Mouse (Mus musculus): ENCODE data around the gene Tbc1d25.
A peak's percentile ranks its signal among the peaks of the same experiment; 100 is the strongest.

Tbc1d25 gene

GRCm38 (mm10) chrX:8175504-8176385 is at the start of gene Tbc1d25:
Tbc1d25 (minus strand) TSS chrX:8176181.
- peak; percentile 81 for DNase-seq

- no peak for DNase-seq
Observed at GRCm38 (mm10) chrX:8223473-8223872, 47.5 kb upstream of the Tbc1d25 start.

DNA sequence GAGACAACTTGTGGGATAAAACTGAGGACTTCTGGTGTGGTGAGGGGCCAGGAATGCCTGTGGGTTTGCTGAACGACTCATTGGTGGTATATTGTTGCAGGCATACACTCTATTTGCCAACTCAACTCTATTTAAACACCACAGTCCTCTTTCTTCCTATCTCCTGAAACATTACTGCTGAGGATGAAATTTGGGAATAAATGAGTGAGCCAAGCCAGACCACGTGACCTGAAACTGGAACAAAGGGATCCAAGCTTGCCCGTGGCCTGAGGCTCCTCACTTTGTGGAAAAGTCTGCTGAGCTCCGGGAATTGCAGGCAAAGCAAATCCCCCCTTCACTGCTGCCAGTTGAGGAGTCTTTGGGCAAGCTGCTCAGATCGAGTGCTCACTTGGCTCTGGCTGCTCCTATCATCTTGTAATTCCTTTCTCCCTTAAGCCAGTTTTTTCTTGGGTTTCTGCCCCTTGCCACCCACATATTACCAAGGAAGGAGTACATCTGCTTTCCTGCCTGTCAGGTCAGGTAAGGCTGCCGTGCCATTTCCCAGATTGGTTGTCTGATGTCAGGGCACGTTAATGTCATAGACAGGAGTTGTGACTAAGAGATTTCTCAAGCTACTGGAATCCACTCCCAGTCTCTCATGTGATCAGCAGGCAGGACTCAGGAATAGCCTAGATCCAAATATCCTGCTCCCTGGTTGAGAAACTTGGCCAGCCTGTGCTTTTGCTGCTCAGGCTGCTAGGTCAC is 46.9 kb upstream of the Tbc1d25 start:
- DNase-seq, result peak; percentile 44

GRCm38 (mm10) chrX:8222296-8222677 is 46.3 kb upstream of the Tbc1d25 start:
- peak; percentile 51 for DNase-seq

DNA sequence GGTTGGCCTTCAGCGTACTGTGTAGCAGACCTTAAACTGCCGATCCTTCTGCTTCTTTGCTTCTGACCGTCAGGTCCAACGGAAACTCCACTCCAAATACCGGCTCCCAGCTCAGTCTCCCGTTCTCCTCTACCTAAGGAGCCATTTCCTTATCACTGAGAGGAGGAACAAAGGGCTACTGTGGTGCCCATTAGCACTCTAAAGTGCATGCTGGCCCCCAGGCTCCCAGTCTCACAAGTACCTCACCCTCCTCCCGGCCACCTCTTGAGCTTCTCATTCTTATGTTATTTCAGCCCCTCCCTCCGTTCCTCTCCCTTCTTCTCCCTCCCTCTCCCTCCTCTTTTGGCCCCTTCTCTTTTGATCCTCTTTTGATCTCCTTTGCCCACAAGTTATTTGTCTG is 43.7 kb upstream of the Tbc1d25 start:
- no peak for DNase-seq

DNA sequence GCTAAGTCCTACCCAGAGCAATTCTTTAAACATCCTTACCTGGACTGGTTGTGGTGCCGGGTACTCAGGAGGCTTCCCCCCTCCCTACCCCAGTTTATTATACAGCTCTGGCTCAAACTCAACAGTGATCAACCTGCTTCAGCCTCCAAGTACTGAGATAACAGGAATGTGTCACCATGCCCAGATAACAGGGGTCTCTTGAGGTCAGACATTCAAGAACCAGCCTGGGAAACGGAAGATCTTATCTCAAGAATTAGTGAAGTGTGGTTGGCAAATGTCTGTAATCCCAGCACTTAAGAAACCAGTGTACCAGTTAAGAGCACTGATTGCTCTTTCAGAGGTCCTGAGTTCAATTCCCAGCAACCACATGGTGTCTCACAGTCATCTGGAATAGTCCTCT is 42.1 kb upstream of the Tbc1d25 start:
- DNase-seq, result no peak

DNA sequence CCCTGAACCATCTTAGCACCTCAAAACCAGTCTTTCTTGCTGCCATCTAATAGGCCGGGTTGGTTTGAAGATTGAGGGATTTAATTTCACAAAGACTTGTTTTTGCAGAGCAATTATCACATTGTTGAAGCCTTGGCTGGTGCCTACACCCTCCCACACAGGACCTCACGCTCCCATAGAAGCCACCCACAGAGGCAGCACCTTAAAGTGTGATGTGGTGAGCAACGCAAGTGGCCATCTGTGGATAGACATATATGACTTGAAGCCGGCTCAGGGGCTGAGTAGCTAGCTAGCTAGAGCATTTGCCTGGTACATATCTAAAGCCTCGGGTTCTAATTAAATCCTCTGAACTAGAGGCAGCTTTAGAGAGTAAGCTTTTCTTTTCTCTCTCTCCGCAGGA is 41.4 kb upstream of the Tbc1d25 start:
- DNase-seq, result no peak

- DNase-seq, result no peak
Observed at GRCm38 (mm10) chrX:8211490-8212207, 35.7 kb upstream of the Tbc1d25 start.

GRCm38 (mm10) chrX:8209720-8210119 is 33.7 kb upstream of the Tbc1d25 start:
- no peak for DNase-seq

GRCm38 (mm10) chrX:8207224-8207623 is 31.2 kb upstream of the Tbc1d25 start:
- no peak for DNase-seq

- no peak for DNase-seq
Observed at GRCm38 (mm10) chrX:8206694-8207197, 30.8 kb upstream of the Tbc1d25 start.

- peak; percentile 85 for DNase-seq
Observed at GRCm38 (mm10) chrX:8206015-8206693, 30.2 kb upstream of the Tbc1d25 start, which contains the start of gene Porcn. Porcn (minus strand) TSS chrX:8206525.

- DNase-seq, result peak; percentile 87
Observed at GRCm38 (mm10) chrX:8205551-8205950, 29.6 kb upstream of the Tbc1d25 start.

- no peak for DNase-seq
Observed at GRCm38 (mm10) chrX:8205088-8205487, 29.1 kb upstream of the Tbc1d25 start.

DNA sequence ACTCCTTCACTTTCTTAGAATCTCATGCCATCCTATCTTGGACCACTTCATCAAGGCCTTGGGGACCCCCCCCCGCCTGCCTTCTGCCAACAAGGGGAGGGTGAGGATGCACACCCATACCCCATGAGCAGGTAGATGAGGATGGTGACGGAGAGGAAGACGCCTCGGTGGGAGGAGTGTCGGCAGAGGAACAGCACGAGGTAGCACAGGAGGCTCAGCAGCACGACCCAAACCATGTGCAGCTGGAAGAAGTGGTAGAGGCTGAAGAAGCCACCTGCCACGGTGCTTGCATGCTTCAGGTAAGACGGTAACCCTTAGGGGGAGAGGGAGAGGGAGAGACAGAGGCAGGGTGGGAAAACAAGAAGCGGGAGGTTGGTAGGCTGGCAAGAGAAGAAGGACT is 28.1 kb upstream of the Tbc1d25 start:
- no peak for DNase-seq

DNA sequence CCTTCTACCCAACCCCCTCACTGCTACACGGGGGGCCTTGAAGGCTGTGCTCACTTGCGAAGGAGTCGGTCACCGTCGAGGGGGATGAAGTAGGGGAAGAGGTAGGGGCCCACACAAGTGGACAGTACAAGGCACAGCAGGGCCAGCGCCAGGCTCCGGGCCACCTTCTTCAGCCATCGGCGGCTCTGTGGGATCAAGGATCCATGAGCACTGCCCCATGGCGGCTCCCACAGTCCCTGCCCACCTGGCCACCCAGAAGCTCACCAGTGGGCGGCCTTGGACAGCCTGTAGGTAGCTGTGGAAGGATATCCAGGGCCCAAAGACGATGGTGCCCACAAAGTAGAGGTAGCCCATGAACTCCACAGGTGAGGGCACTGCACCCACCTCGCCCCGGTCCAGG is 27.1 kb upstream of the Tbc1d25 start:
- no peak for DNase-seq

DNA sequence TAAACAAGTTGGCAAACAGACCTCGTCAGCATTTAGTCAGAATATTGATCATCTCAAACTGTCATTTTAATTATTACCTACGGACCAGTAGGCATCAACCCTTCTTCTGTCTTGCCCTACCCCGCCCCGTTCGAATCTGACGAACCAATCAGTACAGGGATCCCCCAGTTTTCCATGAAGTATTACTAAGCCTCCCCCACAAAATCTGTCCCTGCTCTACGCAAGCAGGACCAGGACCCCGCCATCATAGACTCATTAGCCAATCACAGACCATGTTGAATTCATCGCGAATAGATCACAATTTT is 17.4 kb upstream of the Tbc1d25 start, which contains the start of gene Ebp:
Ebp (minus strand) TSS at position 94 of the 305 bp plus-strand sequence.
- no peak for DNase-seq

DNA sequence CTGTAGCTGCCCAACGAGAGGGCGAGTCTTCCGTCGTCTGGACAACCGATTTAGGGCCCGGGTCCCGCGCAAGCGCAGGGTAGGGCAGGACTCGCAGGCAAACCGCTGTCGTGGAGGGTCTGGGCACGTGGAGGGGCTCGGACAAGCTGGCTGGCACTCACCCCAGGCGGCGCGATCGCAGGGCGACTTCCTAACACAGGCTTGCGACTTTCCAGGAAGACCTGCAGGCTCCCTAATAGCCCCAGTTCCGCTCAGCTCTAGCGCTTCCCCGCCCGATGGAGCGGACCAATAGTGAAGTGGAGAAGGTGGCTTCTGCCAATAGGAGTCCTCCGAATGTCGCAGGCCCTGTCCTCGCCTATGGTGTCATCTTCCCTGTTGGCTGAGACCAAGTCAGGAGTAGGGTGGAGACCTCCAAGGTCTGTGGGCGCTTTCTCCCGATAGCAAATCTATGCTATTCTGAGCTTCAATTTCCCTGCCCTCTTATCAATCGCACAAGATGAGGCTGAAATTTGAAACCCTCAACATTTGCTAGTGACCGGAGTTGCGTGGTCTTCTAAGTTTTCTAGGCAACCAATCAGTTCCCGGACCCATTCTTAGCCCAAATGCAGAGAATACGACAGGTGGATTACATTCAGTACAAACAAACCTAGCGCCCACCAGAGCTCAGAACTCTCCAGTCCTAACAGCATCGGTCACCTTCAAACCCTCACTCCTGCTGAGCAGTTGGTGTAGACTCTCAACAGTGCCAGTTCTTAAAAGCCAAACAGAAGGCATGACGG is 16.8 kb upstream of the Tbc1d25 start:
- peak; percentile 75 for DNase-seq

- DNase-seq, result no peak
Observed at GRCm38 (mm10) chrX:8192126-8192639, 16.2 kb upstream of the Tbc1d25 start.

- no peak for DNase-seq
Observed at GRCm38 (mm10) chrX:8182871-8183540, 7.0 kb upstream of the Tbc1d25 start.

GRCm38 (mm10) chrX:8179646-8180045 is 3.7 kb upstream of the Tbc1d25 start:
- no peak for DNase-seq
